Mouse (Mus musculus): ENCODE measurements at regions not wholly inside any gene's neighbourhood (a gene's known extent, or its start where the extent isn't known, plus 50 kb on each side); places are given as distances from the start of the nearest gene placed in this dataset.

- Histone ChIP-seq H3K4me3 (ENCODE audit: low read length) (no peak overlapping the region), H3K9ac (replicated peaks; ENCODE audit: low read length) (no peak overlapping the region), H3K9me3 (ENCODE audit: low read length) (no peaks in the 10 kb centered on the region), H3K27ac (no peak overlapping the region), H3K4me2 (ENCODE audit: low read depth, low read length) (no peak overlapping the region), H3K4me1 (ENCODE audit: insufficient read depth, low read length) (no peaks in the 10 kb centered on the region), H3K36me3 (ENCODE audit: insufficient read depth, low read length) (no peaks in the 10 kb centered on the region), H3K27me3 (ENCODE audit: insufficient read depth, low read length) (no peaks in the 10 kb centered on the region)
- no peak for TF ChIP-seq CTCF (IDR thresholded peaks at IDR 0.05; ENCODE audit: low read depth)
- no peak for ATAC-seq
- WGBS: 75% methylated on average over 4 of the region's 4 CpGs
- no peak for DNase-seq (ENCODE audit: low spot score)
Measured at GRCm38 (mm10) chr14:81254343-81254838, 1270.5 kb downstream of the Olfm4 start.

GRCm38 (mm10) chr14:81255423-81255822 is 1271.5 kb downstream of the Olfm4 start:
- no peak for DNase-seq (ENCODE audit: low spot score)
- no peak overlapping the region for H3K4me2 ChIP-seq (ENCODE audit: low read depth, low read length)
- no peaks in the 10 kb centered on the region for H3K36me3 ChIP-seq (ENCODE audit: insufficient read depth, low read length)
- no peak overlapping the region for H3K9ac ChIP-seq (replicated peaks; ENCODE audit: low read length)
- H3K27me3 ChIP-seq (ENCODE audit: insufficient read depth, low read length): no peaks in the 10 kb centered on the region
- H3K27ac ChIP-seq: no peak overlapping the region
- TF ChIP-seq CTCF (IDR thresholded peaks at IDR 0.05; ENCODE audit: low read depth): no peak
- no peak overlapping the region for H3K4me3 ChIP-seq (ENCODE audit: low read length)
- ATAC-seq: no peak
- no peaks in the 10 kb centered on the region for H3K9me3 ChIP-seq (ENCODE audit: low read length)
- no peaks in the 10 kb centered on the region for H3K4me1 ChIP-seq (ENCODE audit: insufficient read depth, low read length)

- 0 out of 2 replicates have a peak, but pooled peaks have one; percentile 38 for ATAC-seq
- no peak overlapping the region for H3K4me2 ChIP-seq (ENCODE audit: low read depth, low read length)
- no peaks in the 10 kb centered on the region for H3K36me3 ChIP-seq (ENCODE audit: insufficient read depth, low read length)
- no peaks in the 10 kb centered on the region for H3K4me1 ChIP-seq (ENCODE audit: insufficient read depth, low read length)
- no peak overlapping the region for H3K4me3 ChIP-seq (ENCODE audit: low read length)
- H3K9ac ChIP-seq (replicated peaks; ENCODE audit: low read length): no peak overlapping the region
- 58% methylated on average over 3 of the region's 3 CpGs for WGBS
- H3K9me3 ChIP-seq (ENCODE audit: low read length): no peaks in the 10 kb centered on the region
- no peak overlapping the region for H3K27ac ChIP-seq
- peak; percentile 7 for DNase-seq (ENCODE audit: low spot score)
- H3K27me3 ChIP-seq (ENCODE audit: insufficient read depth, low read length): no peaks in the 10 kb centered on the region
- no peak for TF ChIP-seq CTCF (IDR thresholded peaks at IDR 0.05; ENCODE audit: low read depth)
Measured at GRCm38 (mm10) chr14:81267637-81268373, 1283.9 kb downstream of the Olfm4 start.

GRCm38 (mm10) chr14:81287489-81288025 is 1303.7 kb downstream of the Olfm4 start:
- H3K27me3 ChIP-seq (ENCODE audit: insufficient read depth, low read length): no peaks in the 10 kb centered on the region
- WGBS: 76% methylated on average over 3 of the region's 3 CpGs
- DNase-seq (ENCODE audit: low spot score) (no peak), ATAC-seq (no peak)
- H3K4me1 ChIP-seq (ENCODE audit: insufficient read depth, low read length): no peaks in the 10 kb centered on the region
- H3K9ac ChIP-seq (replicated peaks; ENCODE audit: low read length): no peak overlapping the region
- H3K4me3 ChIP-seq (ENCODE audit: low read length): no peak overlapping the region
- no peak for TF ChIP-seq CTCF (IDR thresholded peaks at IDR 0.05; ENCODE audit: low read depth)
- no peak overlapping the region for H3K4me2 ChIP-seq (ENCODE audit: low read depth, low read length)
- no peaks in the 10 kb centered on the region for H3K36me3 ChIP-seq (ENCODE audit: insufficient read depth, low read length)
- H3K9me3 ChIP-seq (ENCODE audit: low read length): no peaks in the 10 kb centered on the region
- H3K27ac ChIP-seq: no peak overlapping the region

- 50% methylated on average over 4 of the region's 4 CpGs for WGBS
- Histone ChIP-seq H3K4me3 (ENCODE audit: low read length) (no peak overlapping the region), H3K9me3 (ENCODE audit: low read length) (no peaks in the 10 kb centered on the region), H3K27me3 (ENCODE audit: insufficient read depth, low read length) (no peaks in the 10 kb centered on the region), H3K4me2 (ENCODE audit: low read depth, low read length) (no peak overlapping the region), H3K4me1 (ENCODE audit: insufficient read depth, low read length) (no peaks in the 10 kb centered on the region), H3K27ac (no peak overlapping the region), H3K36me3 (ENCODE audit: insufficient read depth, low read length) (no peaks in the 10 kb centered on the region), H3K9ac (replicated peaks; ENCODE audit: low read length) (no peak overlapping the region)
- ATAC-seq: no peak
- peak; percentile 51 for DNase-seq (ENCODE audit: low spot score)
- no peak for TF ChIP-seq CTCF (IDR thresholded peaks at IDR 0.05; ENCODE audit: low read depth)
Measured at GRCm38 (mm10) chr14:81307160-81307559, 1323.3 kb downstream of the Olfm4 start.

- Histone ChIP-seq H3K36me3 (ENCODE audit: insufficient read depth, low read length) (no peaks in the 10 kb centered on the region), H3K9ac (replicated peaks; ENCODE audit: low read length) (no peak overlapping the region), H3K27me3 (ENCODE audit: insufficient read depth, low read length) (no peaks in the 10 kb centered on the region), H3K9me3 (ENCODE audit: low read length) (no peaks in the 10 kb centered on the region), H3K4me3 (ENCODE audit: low read length) (no peak overlapping the region), H3K27ac (no peak overlapping the region), H3K4me2 (ENCODE audit: low read depth, low read length) (no peak overlapping the region), H3K4me1 (ENCODE audit: insufficient read depth, low read length) (no peaks in the 10 kb centered on the region)
- no peak for DNase-seq (ENCODE audit: low spot score)
- no peak for TF ChIP-seq CTCF (IDR thresholded peaks at IDR 0.05; ENCODE audit: low read depth)
- 74% methylated on average over 2 of the region's 2 CpGs for WGBS
- ATAC-seq: no peak
Measured at GRCm38 (mm10) chr14:81341058-81341457, 1357.2 kb downstream of the Olfm4 start.

- TF ChIP-seq CTCF (IDR thresholded peaks at IDR 0.05; ENCODE audit: low read depth): no peak
- H3K4me1 ChIP-seq (ENCODE audit: insufficient read depth, low read length): no peaks in the 10 kb centered on the region
- no peaks in the 10 kb centered on the region for H3K27me3 ChIP-seq (ENCODE audit: insufficient read depth, low read length)
- H3K4me2 ChIP-seq (ENCODE audit: low read depth, low read length): no peak overlapping the region
- WGBS: 89% methylated on average over 2 of the region's 2 CpGs
- DNase-seq (ENCODE audit: low spot score) (no peak), ATAC-seq (no peak)
- H3K36me3 ChIP-seq (ENCODE audit: insufficient read depth, low read length): no peaks in the 10 kb centered on the region
- no peak overlapping the region for H3K27ac ChIP-seq
- H3K9me3 ChIP-seq (ENCODE audit: low read length): no peaks in the 10 kb centered on the region
- H3K9ac ChIP-seq (replicated peaks; ENCODE audit: low read length): no peak overlapping the region
- H3K4me3 ChIP-seq (ENCODE audit: low read length): no peak overlapping the region
Measured at GRCm38 (mm10) chr14:81387566-81387965, 1403.7 kb downstream of the Olfm4 start.

Data from hindbrain, postnatal 0 days (tissue).